Mouse (Mus musculus): ENCODE measurements around the gene Slc25a27. TPM values are rescaled to one million over a fixed set of nuclear protein-coding genes. Genes with fewer than 3 reads are reported as not detected.

Gene Slc25a27
- total and polyA plus RNA-seq, 3 experiments: 0.13 to 0.49 (median 0.40) TPM

DNA sequence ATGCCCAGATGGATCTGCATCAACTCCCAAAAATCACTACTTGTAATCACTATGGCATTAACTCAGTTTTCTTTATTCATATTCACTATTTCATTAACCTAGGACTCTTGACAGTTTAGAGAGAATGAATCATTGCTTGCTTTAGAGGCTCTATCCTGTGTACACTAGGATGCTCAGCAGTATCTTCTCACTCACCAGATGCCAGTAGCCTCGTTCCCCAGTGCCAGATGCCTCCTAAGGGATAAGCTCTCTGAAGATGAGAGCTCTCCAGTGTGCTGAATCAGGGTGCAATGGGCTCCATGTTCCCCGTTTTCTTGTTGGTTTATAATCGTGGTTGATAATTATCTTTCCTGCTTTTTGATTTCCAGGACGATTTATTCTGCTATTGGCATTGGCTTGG, 68.3 kb downstream of the Slc25a27 start:
- Histone ChIP-seq H3K27ac (ENCODE audit: insufficient read depth, low read depth) (no peak overlapping the region), H3K4me1 (ENCODE audit: control insufficient read depth in 1 of 2, insufficient read depth in 2 of 2) (no peaks in the 10 kb centered on the region), H3K9me3 (replicated peaks; ENCODE audit: low read length) (peaks cover 38% of the 10 kb centered on the region), H3K79me2 (replicated peaks; ENCODE audit: control insufficient read depth, extremely low read depth, insufficient read depth, poor library complexity, severe bottlenecking) (no peaks in the 10 kb centered on the region), H3K4me2 (ENCODE audit: insufficient read depth, low read depth, poor library complexity, severe bottlenecking) (no peak overlapping the region), H3K4me3 (replicated peaks in 1 of 3; ENCODE audit: low read depth in 2 of 3, low read length in 2 of 3, poor library complexity in 1 of 3) (no peak overlapping the region), H3K9ac (ENCODE audit: insufficient read depth, low read depth) (no peak overlapping the region), H3K36me3 (replicated peaks in 1 of 2; ENCODE audit: control insufficient read depth in 1 of 2, insufficient read depth in 1 of 2, low read length in 1 of 2) (no peaks in the 10 kb centered on the region), H3K27me3 (replicated peaks) (no peaks in the 10 kb centered on the region)
- no peak for DNase-seq (ENCODE audit: extremely low read depth)
- TF ChIP-seq RCOR1 (conservative IDR thresholded peaks at IDR 0.05; ENCODE audit: low read depth, low read length) (no peak), POLR2A (IDR thresholded peaks at IDR 0.05; ENCODE audit: low read depth, low read length) (no peak), ZNF384 (IDR thresholded peaks at IDR 0.05; ENCODE audit: low read depth, low read length) (no peak), JUN (IDR thresholded peaks at IDR 0.05; ENCODE audit: insufficient read depth, low read depth, low read length) (no peak), MAFK (IDR thresholded peaks at IDR 0.05; ENCODE audit: insufficient replicate concordance, low read length) (no peak), SIN3A (IDR thresholded peaks at IDR 0.05; ENCODE audit: low read length) (no peak), CHD2 (IDR thresholded peaks at IDR 0.05; ENCODE audit: low read length) (no peak), TCF12 (IDR thresholded peaks at IDR 0.05; ENCODE audit: low read depth, low read length) (no peak), EP300 (IDR thresholded peaks at IDR 0.05; ENCODE audit: low read length) (no peak), JUND (conservative IDR thresholded peaks at IDR 0.05; ENCODE audit: low read depth, low read length) (no peak), USF2 (conservative IDR thresholded peaks at IDR 0.05; ENCODE audit: low read depth, low read length) (no peak), GABPA (IDR thresholded peaks at IDR 0.05; ENCODE audit: insufficient replicate concordance, low read depth, low read length) (no peak)
- dilution Hi-C loops (cut with MboI; ENCODE audit: extremely low pct_ligation_motif_present, extremely low pct_unique_long_range_greater_than_20kb, low sequenced_read_pairs) (no loop called here), in situ Hi-C loops (cut with MboI; ENCODE audit: low pct_ligation_motif_present, low pct_unique_long_range_greater_than_20kb, low sequenced_read_pairs) (no loop called here)

DNA sequence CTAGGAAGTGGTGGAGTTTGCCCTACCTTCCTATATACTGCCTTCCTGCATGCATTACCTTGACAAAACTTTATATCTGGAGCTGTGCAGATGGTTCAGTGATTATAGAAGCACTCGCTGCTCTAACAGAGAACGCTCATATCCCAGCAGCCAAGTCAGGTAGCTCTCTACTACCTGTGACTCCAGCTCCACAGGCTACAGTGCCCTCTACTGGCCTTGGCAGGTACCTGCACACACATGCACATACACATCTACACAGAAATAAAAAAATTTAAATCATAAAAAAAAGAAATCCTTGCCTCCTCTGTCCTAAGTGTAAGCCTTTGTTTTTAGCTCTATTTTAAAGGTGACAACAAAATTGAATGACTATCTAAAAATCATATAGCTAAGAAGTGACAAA, 69.3 kb downstream of the Slc25a27 start:
- in situ Hi-C loops (cut with MboI; ENCODE audit: low pct_ligation_motif_present, low pct_unique_long_range_greater_than_20kb, low sequenced_read_pairs): no loop called here
- Histone ChIP-seq H3K79me2 (replicated peaks; ENCODE audit: control insufficient read depth, extremely low read depth, insufficient read depth, poor library complexity, severe bottlenecking) (no peaks in the 10 kb centered on the region), H3K27me3 (replicated peaks) (no peaks in the 10 kb centered on the region), H3K9me3 (replicated peaks; ENCODE audit: low read length) (peaks cover 40% of the 10 kb centered on the region), H3K4me2 (ENCODE audit: insufficient read depth, low read depth, poor library complexity, severe bottlenecking) (no peak overlapping the region), H3K4me1 (ENCODE audit: control insufficient read depth in 1 of 2, insufficient read depth in 2 of 2) (no peaks in the 10 kb centered on the region), H3K27ac (ENCODE audit: insufficient read depth, low read depth) (no peak overlapping the region), H3K36me3 (replicated peaks in 1 of 2; ENCODE audit: control insufficient read depth in 1 of 2, insufficient read depth in 1 of 2, low read length in 1 of 2) (no peaks in the 10 kb centered on the region), H3K9ac (ENCODE audit: insufficient read depth, low read depth) (no peak overlapping the region), H3K4me3 (replicated peaks in 1 of 3; ENCODE audit: low read depth in 2 of 3, low read length in 2 of 3, poor library complexity in 1 of 3) (no peak overlapping the region)
- dilution Hi-C loops (cut with MboI; ENCODE audit: extremely low pct_ligation_motif_present, extremely low pct_unique_long_range_greater_than_20kb, low sequenced_read_pairs): no loop called here
- TF ChIP-seq ELF1 (IDR thresholded peaks at IDR 0.05; ENCODE audit: low read depth, low read length) (no peak), POLR2AphosphoS2 (IDR thresholded peaks at IDR 0.05; ENCODE audit: low read depth, low read length) (no peak), RAD21 (IDR thresholded peaks at IDR 0.05; ENCODE audit: low read depth, low read length) (no peak), E2F4 (IDR thresholded peaks at IDR 0.05; ENCODE audit: insufficient replicate concordance, low read depth, low read length) (no peak), TCF12 (IDR thresholded peaks at IDR 0.05; ENCODE audit: low read depth, low read length) (no peak), KAT2A (IDR thresholded peaks at IDR 0.05; ENCODE audit: insufficient replicate concordance, low read length) (no peak), ZNF384 (IDR thresholded peaks at IDR 0.05; ENCODE audit: low read depth, low read length) (no peak), GABPA (IDR thresholded peaks at IDR 0.05; ENCODE audit: insufficient replicate concordance, low read depth, low read length) (no peak), IRF4 (IDR thresholded peaks at IDR 0.05; ENCODE audit: low read depth, low read length) (no peak), USF2 (conservative IDR thresholded peaks at IDR 0.05; ENCODE audit: low read depth, low read length) (no peak), CHD2 (IDR thresholded peaks at IDR 0.05; ENCODE audit: low read length) (no peak), TBP (conservative IDR thresholded peaks at IDR 0.05; ENCODE audit: low read depth, low read length) (no peak), PAX5 (IDR thresholded peaks at IDR 0.05; ENCODE audit: low read length) (no peak), MEF2A (IDR thresholded peaks at IDR 0.05; ENCODE audit: borderline replicate concordance, low read depth, low read length) (no peak), ETS1 (conservative IDR thresholded peaks at IDR 0.05; ENCODE audit: low read depth, low read length) (no peak), MXI1 (IDR thresholded peaks at IDR 0.05; ENCODE audit: low read depth, low read length) (no peak), MAZ (IDR thresholded peaks at IDR 0.05; ENCODE audit: low read depth, low read length) (no peak), USF1 (IDR thresholded peaks at IDR 0.05; ENCODE audit: low read depth, low read length) (no peak)
- DNase-seq (ENCODE audit: extremely low read depth): no peak
